Mouse (Mus musculus) C2C12 (cell line): Measurements from ENCODE around the gene Chst8.

ENCODE experiments used
- CTCF ChIP-seq: IDR thresholded peaks from one replicate; pipeline ENCODE4 v1.5.1; 2011; ENCODE audit not compliant: control insufficient read depth, insufficient read depth, insufficient read length
- FOSL1 ChIP-seq: IDR thresholded peaks from one replicate; pipeline ENCODE4 v1.8.0; 2011; ENCODE audit warnings: mild to moderate bottlenecking, low read length; ENCODE audit not compliant: poor library complexity, insufficient read depth, severe bottlenecking
- MAX ChIP-seq: IDR thresholded peaks from one replicate; pipeline ENCODE4 v1.6.1; 2011; ENCODE audit warnings: mild to moderate bottlenecking, control low read depth
- MYOG ChIP-seq: IDR thresholded peaks from one replicate; pipeline ENCODE4 v1.6.1; 2011; ENCODE audit not compliant: control insufficient read depth, insufficient read length; ENCODE audit errors: extremely low read depth
- USF1 ChIP-seq: IDR thresholded peaks from one replicate; pipeline ENCODE4 v1.6.1; 2011; ENCODE audit warnings: low read depth, mild to moderate bottlenecking, control low read depth, moderate library complexity

DNA sequence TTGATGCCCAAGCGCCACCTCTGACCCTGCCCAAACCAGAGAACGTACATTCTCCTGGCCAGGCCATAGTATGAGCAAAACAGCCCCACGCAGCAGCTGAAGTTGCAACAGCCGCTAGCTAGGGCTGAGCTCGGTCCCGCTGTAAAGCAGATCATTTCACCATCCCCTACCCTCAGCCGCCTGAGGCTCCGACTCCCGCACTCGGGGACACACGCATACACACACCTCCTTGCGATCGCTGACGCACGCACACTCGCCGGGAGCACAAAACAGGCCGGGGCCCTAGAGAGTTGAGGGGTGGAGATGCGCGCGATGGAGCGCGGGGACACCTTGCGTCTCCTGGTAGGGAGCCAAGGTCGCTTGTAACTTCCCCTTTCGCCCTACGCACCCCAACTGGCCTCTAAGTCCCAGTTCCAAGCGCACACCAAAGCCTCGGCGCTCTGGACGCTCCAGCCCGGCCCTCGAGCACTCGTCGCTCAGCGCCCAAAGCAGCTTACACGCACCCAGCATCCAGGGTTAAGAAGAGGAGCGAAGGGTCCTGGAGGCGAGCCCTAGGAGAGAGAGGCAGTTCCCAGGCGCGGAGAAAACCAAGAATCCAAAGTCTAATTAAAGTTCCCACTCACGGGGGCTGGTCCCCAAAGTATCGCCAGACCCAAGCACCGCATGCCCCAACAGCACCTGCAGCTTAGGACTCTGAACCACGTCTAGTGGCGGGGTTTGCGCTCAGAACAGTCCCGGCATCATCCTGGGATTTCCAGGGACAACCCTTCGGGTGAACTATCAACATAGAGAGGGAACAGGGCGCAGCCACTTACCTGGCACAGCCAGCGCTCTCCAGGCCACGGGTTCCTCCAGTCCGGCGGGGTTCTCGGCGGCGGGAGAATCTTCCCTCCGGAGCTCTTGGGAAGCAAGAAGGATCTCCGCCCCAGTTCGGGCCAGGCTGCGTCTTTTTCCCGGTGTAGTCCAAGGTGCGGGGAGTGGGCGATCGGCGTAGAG is 682 bp downstream of the Chst8 start:
- TF ChIP-seq MYOG (no peak), CTCF (no peak), USF1 (no peak), MAX (no peak), FOSL1 (no peak)
